Mouse (Mus musculus) heart, embryonic 15.5 days (tissue): ENCODE results near the gene Rrnad1. TPM values are rescaled to one million over a fixed set of nuclear protein-coding genes. Genes with fewer than 3 reads are reported as not detected.

Experiments used
- polyA plus RNA-seq: library from polyadenylated mRNA; unstranded; fragments of >200 nt; fragmentation: Nextera tagmentation; extraction: Ambion mirVana; gene quantifications from 2 replicates; pipeline ENCODE4 v1.2.1, GENCODE M21; 2015

Rrnad1 gene
- polyA plus RNA-seq, 1 experiment from 2014 or later, result 12.2 TPM

Other genes with a start within 250 kb of the Rrnad1 start
- gene Lrrc71, start 182.1 kb downstream of the Rrnad1 start, polyA plus RNA-seq, result 0.29 and 0.70 TPM in 2 replicates
- 0.40 and 4.9 TPM in 2 replicates for gene Ntrk1, start 135.6 kb downstream of the Rrnad1 start, polyA plus RNA-seq
- 0.08 and 0.11 TPM in 2 replicates for gene Insrr, start 133.8 kb downstream of the Rrnad1 start, polyA plus RNA-seq
- 17.4 and 25.4 TPM in 2 replicates for gene Pear1, start 106.4 kb downstream of the Rrnad1 start, polyA plus RNA-seq
- 0.37 and 3.8 TPM in 2 replicates for gene Sh2d2a, start 84.0 kb downstream of the Rrnad1 start, polyA plus RNA-seq
- 11.3 and 12.7 TPM in 2 replicates for gene Prcc, start 45.1 kb downstream of the Rrnad1 start, polyA plus RNA-seq
- gene Hdgf, start 24.4 kb downstream of the Rrnad1 start, polyA plus RNA-seq, result 134 and 161 TPM in 2 replicates
- 59.2 and 60.6 TPM in 2 replicates for gene Mrpl24, start 11.2 kb downstream of the Rrnad1 start, polyA plus RNA-seq
- gene Isg20l2, start 403 bp downstream of the Rrnad1 start, polyA plus RNA-seq, result 23.9 and 33.3 TPM in 2 replicates
- 4.1 and 20.1 TPM in 2 replicates for gene Crabp2, start 17.9 kb upstream of the Rrnad1 start, polyA plus RNA-seq
- gene Nes, start 40.4 kb upstream of the Rrnad1 start, polyA plus RNA-seq, result 14.8 and 16.1 TPM in 2 replicates
- 0.24 and 0.34 TPM in 2 replicates for gene Bcan, start 69.5 kb upstream of the Rrnad1 start, polyA plus RNA-seq
- 0.15 TPM in 1 of 2 replicates, not detected in the other for gene Hapln2, start 96.9 kb upstream of the Rrnad1 start, polyA plus RNA-seq
- gene Gpatch4, start 112.4 kb upstream of the Rrnad1 start, polyA plus RNA-seq, result 15.4 and 20.6 TPM in 2 replicates
- 137 and 155 TPM in 2 replicates for gene Naxe, start 127.8 kb upstream of the Rrnad1 start, polyA plus RNA-seq
- gene Ttc24, start 147.6 kb upstream of the Rrnad1 start, polyA plus RNA-seq, result 0.32 TPM in 1 of 2 replicates, not detected in the other
- 21.1 and 25.1 TPM in 2 replicates for gene Iqgap3, start 151.3 kb upstream of the Rrnad1 start, polyA plus RNA-seq
- gene Mef2d, start 211.7 kb upstream of the Rrnad1 start, polyA plus RNA-seq, result 35.4 and 43.2 TPM in 2 replicates